Mouse (Mus musculus) midbrain, postnatal 0 days (tissue): ENCODE measurements at regions not wholly inside any gene's neighbourhood (a gene's known extent, or its start where the extent isn't known, plus 50 kb on each side); places are given as distances from the start of the nearest gene placed in this dataset.

ENCODE experiments used
- ATAC-seq: fragments of 200-750 bp; cut with Nextera tagmentation; 2 replicates; pipeline ENCODE4 v1.8.0; 2017; ENCODE audit warnings: moderate number of reproducible peaks, mild to moderate bottlenecking, moderate TSS enrichment, moderate library complexity; ENCODE audit not compliant: low FRiP score
- DNase-seq: peaks from one replicate; pipeline ENCODE4 v3.0.0-alpha.2; 2015; ENCODE audit warnings: low spot score
- H3K27ac ChIP-seq: fragments of 300-500 bp; sonication (generic); 2 replicates; pipeline ENCODE4 v1.5.1; 2014; ENCODE audit warnings: low read depth, mild to moderate bottlenecking, low read length, mixed read lengths
- H3K27me3 ChIP-seq: fragments of 300-500 bp; sonication (generic); 2 replicates; pipeline ENCODE4 v1.6.1; 2014; ENCODE audit warnings: low read length, control low read depth, mixed read lengths; ENCODE audit not compliant: insufficient read depth
- H3K36me3 ChIP-seq: fragments of 300-500 bp; sonication (generic); 2 replicates; pipeline ENCODE4 v1.6.1; 2014; ENCODE audit warnings: low read length, control low read depth, mixed read lengths; ENCODE audit not compliant: insufficient read depth
- H3K4me1 ChIP-seq: fragments of 300-500 bp; sonication (generic); 2 replicates; pipeline ENCODE4 v1.6.1; 2014; ENCODE audit warnings: mild to moderate bottlenecking, control low read depth, antibody characterized with exemption, low read length, mixed read lengths; ENCODE audit not compliant: insufficient read depth
- H3K4me2 ChIP-seq: fragments of 300-500 bp; sonication (generic); 2 replicates; pipeline ENCODE4 v1.6.1; 2014; ENCODE audit warnings: low read depth, mild to moderate bottlenecking, low read length, mixed read lengths; ENCODE audit not compliant: poor library complexity, severe bottlenecking
- H3K4me3 ChIP-seq: fragments of 300-500 bp; sonication (generic); 2 replicates; pipeline ENCODE4 v1.5.1; 2014; ENCODE audit warnings: low read depth, mild to moderate bottlenecking, low read length, moderate library complexity
- H3K9ac ChIP-seq: fragments of 300-500 bp; sonication (generic); replicated peaks from 2 replicates; pipeline ENCODE4 v1.6.1; 2014; ENCODE audit warnings: mild to moderate bottlenecking, low read length, moderate library complexity, mixed read lengths; ENCODE audit not compliant: poor library complexity, severe bottlenecking
- H3K9me3 ChIP-seq: fragments of 300-500 bp; sonication (generic); 2 replicates; pipeline ENCODE4 v1.6.1; 2016; ENCODE audit warnings: low read length, control low read depth
- CTCF ChIP-seq: IDR thresholded peaks from 2 replicates; pipeline ENCODE4 v1.5.1; 2016; ENCODE audit warnings: antibody characterized with exemption, mild to moderate bottlenecking
- WGBS: fragments of 180-500 bp; shearing (Covaris S2); extraction: QIAGEN DNeasy Blood & Tissue Kit; methylation state at CpG from one replicate; pipeline ENCODE4 v1.1.7; 2014; 5-methylcytosine and 5-hydroxymethylcytosine counted together

DNA sequence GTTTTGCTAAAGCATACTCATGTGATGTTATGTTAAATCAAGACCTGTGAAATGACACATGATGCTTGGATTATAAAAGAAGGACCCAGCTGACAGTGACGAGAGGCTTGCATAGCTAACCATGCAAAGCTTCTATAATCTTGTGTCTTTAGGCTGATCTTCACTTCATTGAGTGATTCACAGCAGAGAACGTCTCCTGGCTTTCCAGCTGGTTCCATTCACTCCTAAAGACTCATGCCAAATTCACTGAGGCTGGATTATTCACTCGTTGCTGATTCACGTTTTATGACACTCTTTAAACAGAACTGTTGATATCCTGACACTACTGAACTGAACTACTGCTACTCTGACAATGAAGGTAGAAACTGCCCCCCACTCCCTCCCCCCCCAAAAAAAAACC is 1642.4 kb upstream of the Slc39a10 start:
- Histone ChIP-seq H3K36me3 (no peaks in the 10 kb centered on the region), H3K4me1 (no peaks in the 10 kb centered on the region), H3K9me3 (no peaks in the 10 kb centered on the region), H3K27me3 (no peaks in the 10 kb centered on the region), H3K4me3 (no peak overlapping the region), H3K9ac (no peak overlapping the region), H3K27ac (no peak overlapping the region), H3K4me2 (no peak overlapping the region)
- DNase-seq (no peak), ATAC-seq (no peak)
- 80% methylated on average over 4 of the region's 4 CpGs for WGBS
- no peak for TF ChIP-seq CTCF

DNA sequence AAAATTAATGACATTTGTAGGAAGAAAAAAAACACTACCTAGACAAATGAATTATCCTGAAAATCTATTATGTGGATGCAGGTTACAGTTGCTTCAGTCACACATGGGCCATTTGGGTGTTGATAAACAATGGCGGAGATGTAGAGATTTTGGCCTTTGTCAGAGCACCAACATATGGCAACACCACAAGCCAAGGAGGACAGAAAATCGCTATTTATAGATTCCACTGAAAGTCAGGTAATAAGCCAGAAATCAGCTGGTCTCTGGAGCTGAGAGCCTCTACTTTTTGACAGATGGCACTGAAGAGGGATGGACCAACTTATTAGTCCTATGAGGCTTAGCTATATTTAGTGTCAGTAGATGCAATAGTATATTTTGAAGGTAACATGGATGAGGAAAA is 1640.7 kb upstream of the Slc39a10 start:
- Histone ChIP-seq H3K9ac (no peak overlapping the region), H3K9me3 (no peaks in the 10 kb centered on the region), H3K4me2 (no peak overlapping the region), H3K4me3 (no peak overlapping the region), H3K36me3 (no peaks in the 10 kb centered on the region), H3K27me3 (no peaks in the 10 kb centered on the region), H3K27ac (no peak overlapping the region), H3K4me1 (no peaks in the 10 kb centered on the region)
- peak; percentile 17 for DNase-seq
- no peak for ATAC-seq
- TF ChIP-seq CTCF: no peak
- WGBS: 94% methylated on average over 2 of the region's 2 CpGs

GRCm38 (mm10) chr1:48488756-48489155 is 1596.1 kb upstream of the Slc39a10 start:
- H3K9me3 ChIP-seq: no peaks in the 10 kb centered on the region
- no peak for DNase-seq

DNA sequence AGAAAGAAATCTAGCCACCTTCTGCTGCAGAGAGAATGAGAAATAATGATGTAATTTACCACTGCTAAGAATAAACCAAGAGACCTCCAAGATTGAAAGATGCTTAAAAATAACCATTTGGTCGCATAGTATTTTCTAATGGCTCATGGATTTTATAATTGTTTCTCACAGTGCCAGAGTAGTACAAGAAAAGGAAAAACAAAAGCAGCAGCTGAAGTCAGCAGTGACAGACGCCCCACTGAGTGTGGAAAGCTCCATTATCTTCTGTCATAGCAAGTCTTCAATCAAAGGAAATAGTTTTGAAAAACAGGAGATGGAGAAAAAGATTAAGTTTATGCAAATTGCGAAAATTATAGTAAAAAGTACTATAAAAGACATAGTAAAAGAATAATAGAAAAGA is 1567.3 kb upstream of the Slc39a10 start:
- no peaks in the 10 kb centered on the region for H3K36me3 ChIP-seq
- H3K4me3 ChIP-seq: no peak overlapping the region
- DNase-seq (peak; percentile 12), ATAC-seq (no peak)
- H3K4me1 ChIP-seq: no peaks in the 10 kb centered on the region
- TF ChIP-seq CTCF: no peak
- no peak overlapping the region for H3K27ac ChIP-seq
- H3K4me2 ChIP-seq: no peak overlapping the region
- H3K9me3 ChIP-seq: no peaks in the 10 kb centered on the region
- H3K9ac ChIP-seq: no peak overlapping the region
- WGBS: 62% methylated on average over 3 of the region's 3 CpGs
- no peaks in the 10 kb centered on the region for H3K27me3 ChIP-seq

More at GRCm38 (mm10) chr1:48488756-48489155, 1596.1 kb upstream of the Slc39a10 start:
- H3K4me2 ChIP-seq: no peak overlapping the region
- 25% methylated on average over 1 of the region's 1 CpGs for WGBS
- no peak overlapping the region for H3K4me3 ChIP-seq
- H3K27me3 ChIP-seq: no peaks in the 10 kb centered on the region
- H3K36me3 ChIP-seq: no peaks in the 10 kb centered on the region
- H3K9ac ChIP-seq: no peak overlapping the region
- no peak overlapping the region for H3K27ac ChIP-seq
- TF ChIP-seq CTCF: no peak
- no peaks in the 10 kb centered on the region for H3K4me1 ChIP-seq
- ATAC-seq: no peak
